Mouse (Mus musculus): ENCODE measurements around the gene Dusp1.

DNA sequence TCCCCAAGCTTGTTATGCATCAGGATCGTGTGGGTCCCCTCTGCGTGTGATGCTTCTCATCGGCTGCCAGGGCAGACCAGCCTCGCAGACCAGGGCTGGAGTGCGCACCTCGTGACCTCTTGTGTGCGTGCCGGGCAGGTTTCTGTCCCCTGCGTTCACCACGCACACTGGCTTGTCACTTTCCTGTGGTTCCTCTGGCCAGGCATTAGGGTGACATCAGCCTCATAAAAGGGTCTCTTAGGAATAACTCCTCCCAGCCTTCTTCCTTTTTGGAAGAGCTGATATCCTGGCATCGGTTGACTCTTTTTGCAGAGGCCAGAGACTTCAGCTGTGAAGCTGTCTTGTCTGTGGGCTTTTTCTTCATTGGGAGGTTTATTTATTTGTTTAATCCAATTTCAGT is 12.2 kb upstream of the Dusp1 start:
- no peak for TF ChIP-seq GATA1 (IDR thresholded peaks at IDR 0.05; ENCODE audit: low read length)
- no peak for TF ChIP-seq TAL1 (IDR thresholded peaks at IDR 0.05; ENCODE audit: low read length)

All from erythroblast, embryonic 14.5 days (primary cell).